Mouse (Mus musculus): ENCODE results near the gene Ulk4. TPM values are rescaled to one million over a fixed set of nuclear protein-coding genes. Genes with fewer than 3 reads are reported as not detected.
A peak's percentile ranks its signal among the peaks of the same experiment; 100 is the strongest.

Gene Ulk4
- total RNA-seq, 2 experiments from 2014 or later, result 7.2 to 7.5 TPM

- intact Hi-C loops (cut with DNase I), result no loop called here
- peak in 1 of 2 experiments; percentile 29 for DNase-seq (ENCODE audit: extremely low spot score in 1 of 2, low spot score in 2 of 2)
These were observed 25.5 kb upstream of the Ulk4 start for GRCm38 (mm10) chr9:121302543-121302942.

- intact Hi-C loops (cut with DNase I), result no loop called here
These were observed 24.3 kb upstream of the Ulk4 start for GRCm38 (mm10) chr9:121301041-121301920.

GRCm38 (mm10) chr9:121299976-121300570, 23.1 kb upstream of the Ulk4 start:
- intact Hi-C loops (cut with DNase I), result loop anchor here (5.0 kb wide), 2 partner anchors 57 to 72 kb away; no protein-coding TSS in a partner anchor
- no peak for DNase-seq (ENCODE audit: extremely low spot score in 1 of 2, low spot score in 2 of 2)

More at GRCm38 (mm10) chr9:121301041-121301920, 24.3 kb upstream of the Ulk4 start:
- DNase-seq (ENCODE audit: extremely low spot score in 1 of 2, low spot score in 2 of 2), result peak in 1 of 2 experiments; percentile 8

- intact Hi-C loops (cut with DNase I), result loop anchor here (5.0 kb wide), 2 partner anchors 58 to 73 kb away; no protein-coding TSS in a partner anchor
- no peak for DNase-seq (ENCODE audit: extremely low spot score in 1 of 2, low spot score in 2 of 2)
These were observed 22.3 kb upstream of the Ulk4 start for GRCm38 (mm10) chr9:121299223-121299755.

GRCm38 (mm10) chr9:121298411-121299091, 21.6 kb upstream of the Ulk4 start:
- DNase-seq (ENCODE audit: extremely low spot score in 1 of 2, low spot score in 2 of 2), result peak in 1 of 2 experiments; percentile 67
- intact Hi-C loops (cut with DNase I), result loop anchor here (5.0 kb wide), 2 partner anchors 59 to 74 kb away; no protein-coding TSS in a partner anchor

DNA sequence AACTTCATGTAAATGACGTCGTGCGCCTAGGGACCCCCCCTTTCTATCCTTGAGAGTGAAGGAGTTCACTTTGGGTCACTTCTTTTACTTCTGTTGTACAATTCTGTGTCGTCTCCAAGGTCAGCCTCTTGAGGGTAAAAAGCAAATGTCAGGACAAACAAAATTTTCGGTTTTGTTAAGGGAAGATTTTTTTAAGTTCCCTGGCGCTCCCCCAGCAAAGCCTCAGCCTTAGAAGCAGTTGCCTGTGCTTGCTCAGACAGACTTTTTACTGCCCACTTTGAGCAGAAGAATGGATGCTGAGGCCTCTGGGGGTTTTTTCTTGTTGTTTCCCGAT, 21.0 kb upstream of the Ulk4 start:
- intact Hi-C loops (cut with DNase I), result loop anchor here (5.0 kb wide), 2 partner anchors 59 to 74 kb away; no protein-coding TSS in a partner anchor
- no peak for DNase-seq (ENCODE audit: extremely low spot score in 1 of 2, low spot score in 2 of 2)

GRCm38 (mm10) chr9:121297171-121298064, 20.4 kb upstream of the Ulk4 start, which contains the start of gene Trak1:
Gene Trak1 (plus strand): TSS chr9:121297502.
- intact Hi-C loops (cut with DNase I), result loop anchor here (5.0 kb wide), 2 partner anchors 60 to 75 kb away; no protein-coding TSS in a partner anchor

GRCm38 (mm10) chr9:121295221-121295620, 18.2 kb upstream of the Ulk4 start:
- no peak for DNase-seq (ENCODE audit: extremely low spot score in 1 of 2, low spot score in 2 of 2)
- intact Hi-C loops (cut with DNase I), result loop anchor here (5.0 kb wide), 2 partner anchors 62 to 77 kb away; no protein-coding TSS in a partner anchor

More at GRCm38 (mm10) chr9:121297171-121298064, 20.4 kb upstream of the Ulk4 start, which contains the start of gene Trak1:
- DNase-seq (ENCODE audit: extremely low spot score in 1 of 2, low spot score in 2 of 2), result peak in 1 of 2 experiments; percentile 77

DNA sequence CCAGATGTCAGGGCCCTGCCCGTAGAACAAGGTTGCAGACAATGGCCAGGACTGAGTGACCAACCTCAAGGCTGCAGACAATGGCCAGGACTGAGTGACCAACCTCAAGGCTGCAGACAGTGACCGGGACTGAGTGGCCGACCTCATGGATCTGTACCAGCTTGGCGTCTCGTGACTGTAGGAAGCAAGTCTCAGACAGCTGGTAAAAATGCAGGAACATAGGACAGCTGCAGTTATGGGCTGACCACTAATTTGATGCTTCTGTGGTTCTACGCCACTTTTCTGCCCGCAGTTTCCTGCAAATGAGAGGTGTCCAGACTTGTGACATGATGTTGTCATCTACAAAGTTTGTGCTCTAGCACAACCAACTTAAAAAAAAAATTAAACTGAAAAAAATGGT, 16.2 kb upstream of the Ulk4 start:
- DNase-seq (ENCODE audit: extremely low spot score in 1 of 2, low spot score in 2 of 2), result no peak
- intact Hi-C loops (cut with DNase I), result no loop called here

- DNase-seq (ENCODE audit: extremely low spot score in 1 of 2, low spot score in 2 of 2), result no peak
- intact Hi-C loops (cut with DNase I), result no loop called here
These were observed 14.3 kb upstream of the Ulk4 start for GRCm38 (mm10) chr9:121291275-121291674.

GRCm38 (mm10) chr9:121286325-121286901, 9.4 kb upstream of the Ulk4 start:
- DNase-seq (ENCODE audit: extremely low spot score in 1 of 2, low spot score in 2 of 2), result no peak

DNA sequence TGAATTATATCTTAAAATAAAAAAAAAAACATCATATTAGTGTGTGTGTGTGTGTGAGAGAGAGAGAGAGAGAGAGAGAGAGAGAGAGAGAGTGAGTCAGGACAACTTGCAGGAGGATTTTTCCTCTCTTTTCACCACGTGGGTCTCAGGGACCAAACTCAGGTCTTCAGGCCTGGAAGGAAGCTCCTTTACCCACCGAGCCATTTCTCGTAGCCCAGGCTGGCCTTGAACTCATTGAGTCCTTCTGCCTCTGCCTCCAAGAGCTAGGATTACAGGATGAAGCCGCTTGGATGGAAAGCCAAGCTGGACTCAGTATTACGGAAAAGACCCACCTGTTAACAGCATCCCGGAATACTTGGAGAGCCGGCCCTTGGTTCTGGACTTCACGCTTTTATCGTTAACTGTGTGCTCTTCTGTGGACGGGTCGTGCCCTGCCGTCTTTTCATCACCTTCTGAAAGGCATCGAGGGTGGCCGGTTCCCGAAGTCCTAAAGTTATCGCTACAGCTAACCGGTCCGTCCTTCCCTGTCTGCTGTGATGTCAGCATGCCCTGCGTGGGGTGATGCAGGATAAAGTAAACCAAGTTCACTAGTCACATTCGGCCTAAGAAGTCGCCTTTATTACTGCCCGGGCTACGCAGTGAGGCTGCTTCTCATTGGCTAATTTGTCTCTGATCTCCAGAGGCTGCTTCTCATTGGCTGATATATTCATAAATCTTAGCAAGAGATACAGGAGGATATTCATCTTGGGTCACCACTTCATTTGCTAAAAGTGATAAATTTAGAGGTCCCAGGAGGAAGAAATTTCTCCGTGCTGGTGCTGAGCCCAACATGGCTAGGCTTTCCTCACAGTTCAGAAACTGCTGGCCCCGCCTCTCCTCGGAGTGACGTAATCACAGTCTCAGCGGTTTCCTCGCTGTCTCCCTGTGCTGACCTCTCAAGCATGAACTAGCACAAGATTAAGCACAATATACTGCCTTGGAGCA, 8.6 kb upstream of the Ulk4 start:
- DNase-seq (ENCODE audit: extremely low spot score in 1 of 2, low spot score in 2 of 2), result peak in 1 of 2 experiments; percentile 70
- intact Hi-C loops (cut with DNase I), result no loop called here

More at GRCm38 (mm10) chr9:121286325-121286901, 9.4 kb upstream of the Ulk4 start:
- intact Hi-C loops (cut with DNase I), result no loop called here

- no peak for DNase-seq (ENCODE audit: extremely low spot score in 1 of 2, low spot score in 2 of 2)
- intact Hi-C loops (cut with DNase I), result loop anchor here (5.0 kb wide), 1 partner anchor 88 kb away; no protein-coding TSS in a partner anchor
These were observed 7.4 kb upstream of the Ulk4 start for GRCm38 (mm10) chr9:121284422-121284821.

DNA sequence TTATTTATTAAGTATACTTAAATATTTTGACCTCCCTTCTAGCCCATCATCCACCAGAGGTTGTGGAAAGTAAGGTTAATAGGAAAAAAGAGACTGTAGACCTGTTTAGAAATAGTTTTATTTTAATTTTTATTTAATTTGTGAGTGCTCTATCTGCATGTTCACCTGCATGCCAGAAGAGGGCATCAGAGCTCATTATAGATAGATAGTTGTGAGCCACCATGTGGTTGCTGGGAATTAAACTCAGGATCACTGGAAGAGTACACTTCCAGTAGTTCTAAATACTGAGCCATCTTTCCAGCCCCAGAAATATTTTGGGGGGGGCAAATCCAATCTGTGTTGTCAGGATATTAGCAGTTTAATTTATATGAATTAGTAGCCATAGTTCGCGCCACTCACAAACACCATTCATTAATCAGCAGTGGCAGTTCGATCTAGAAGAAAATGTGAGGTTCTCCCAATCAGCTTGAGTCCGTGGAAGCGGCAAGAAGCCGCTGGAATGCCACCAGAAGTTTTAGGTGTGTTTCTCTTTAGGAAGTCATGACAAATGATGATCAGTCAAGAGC, 6.7 kb upstream of the Ulk4 start:
- DNase-seq (ENCODE audit: extremely low spot score in 1 of 2, low spot score in 2 of 2), result no peak
- intact Hi-C loops (cut with DNase I), result loop anchor here (5.0 kb wide), 1 partner anchor 89 kb away; no protein-coding TSS in a partner anchor

DNA sequence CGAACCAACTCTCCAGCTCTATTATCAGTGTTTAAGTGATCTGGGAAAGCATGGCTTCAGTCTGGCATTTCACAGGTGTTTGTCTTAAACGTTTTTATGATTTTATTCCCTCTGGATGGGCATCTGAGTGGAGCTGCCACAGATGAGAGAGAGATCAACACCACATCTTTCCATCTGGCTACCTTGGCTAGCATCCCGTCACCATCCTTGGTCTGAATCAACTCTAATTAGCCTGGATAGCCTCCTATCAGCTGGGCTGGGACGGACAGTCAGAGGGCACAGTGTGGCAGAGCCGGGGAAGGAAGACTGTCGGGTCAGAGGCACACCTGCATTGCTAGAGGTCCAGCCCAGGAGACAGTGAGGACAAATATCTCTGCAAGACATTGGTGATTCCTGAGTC, 4.9 kb upstream of the Ulk4 start:
- intact Hi-C loops (cut with DNase I), result loop anchor here (5.0 kb wide), 1 partner anchor 90 kb away; no protein-coding TSS in a partner anchor
- DNase-seq (ENCODE audit: extremely low spot score in 1 of 2, low spot score in 2 of 2), result no peak

- DNase-seq (ENCODE audit: extremely low spot score in 1 of 2, low spot score in 2 of 2), result peak in 1 of 2 experiments; percentile 45
- intact Hi-C loops (cut with DNase I), result no loop called here
These were observed 2.2 kb upstream of the Ulk4 start for GRCm38 (mm10) chr9:121279216-121279615.
